Mouse (Mus musculus): ENCODE measurements around the gene Gm3373. TPM values are rescaled to one million over a fixed set of nuclear protein-coding genes. Genes with fewer than 3 reads are reported as not detected.
"Not testable (repeated sequence)": the region's sequence is repeated elsewhere in the genome, so short reads cannot be mapped to it uniquely, and the experiment has no call there.

Gene Gm3373
- polyA plus RNA-seq (2014; fragmentation: Nextera tagmentation; extraction: Ambion mirVana): 0.26 TPM in 1 of 2 replicates, not detected in the other

DNA sequence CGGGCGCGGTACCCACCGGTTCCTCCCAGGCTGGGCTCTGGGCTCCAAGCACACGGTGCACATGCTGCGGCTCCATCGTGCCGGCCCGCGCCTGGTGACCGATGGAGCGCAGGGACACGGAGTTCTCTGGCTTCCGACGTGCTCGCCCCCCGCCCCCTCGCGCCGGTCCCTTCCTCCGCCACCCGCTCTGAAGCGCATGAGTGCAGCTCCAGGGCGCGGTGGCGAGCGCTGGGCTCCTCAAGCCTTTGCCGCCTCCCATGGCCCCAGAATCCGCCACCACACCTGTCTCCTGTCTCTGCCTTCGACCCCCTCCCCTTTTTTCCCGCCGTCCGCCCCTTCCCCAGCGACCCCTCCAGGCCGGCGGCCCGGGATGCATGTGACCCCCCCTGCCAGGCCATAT is at the start of gene Gm3373:
Gm3373 (minus strand) TSS at position 101 of the 400 bp plus-strand sequence.
- H3K4me2 ChIP-seq; ATAC-seq (ENCODE audit: low FRiP score); H3K4me3 ChIP-seq (ENCODE audit: low read depth, low read length); H3K9me3 ChIP-seq (ENCODE audit: control insufficient read depth, low read length); H3K36me3 ChIP-seq (ENCODE audit: control insufficient read depth, insufficient read depth, low read length); H3K9ac ChIP-seq (ENCODE audit: low read length); DNase-seq (ENCODE audit: low spot score, missing footprints); H3K27ac ChIP-seq (ENCODE audit: low read depth, low read length); H3K4me1 ChIP-seq (ENCODE audit: control insufficient read depth, insufficient read depth, low read length); H3K27me3 ChIP-seq (ENCODE audit: control insufficient read depth, insufficient read depth, low read length): not testable (repeated sequence)
- no CpG with 5 or more reads among the region's 37 CpGs for WGBS

DNA sequence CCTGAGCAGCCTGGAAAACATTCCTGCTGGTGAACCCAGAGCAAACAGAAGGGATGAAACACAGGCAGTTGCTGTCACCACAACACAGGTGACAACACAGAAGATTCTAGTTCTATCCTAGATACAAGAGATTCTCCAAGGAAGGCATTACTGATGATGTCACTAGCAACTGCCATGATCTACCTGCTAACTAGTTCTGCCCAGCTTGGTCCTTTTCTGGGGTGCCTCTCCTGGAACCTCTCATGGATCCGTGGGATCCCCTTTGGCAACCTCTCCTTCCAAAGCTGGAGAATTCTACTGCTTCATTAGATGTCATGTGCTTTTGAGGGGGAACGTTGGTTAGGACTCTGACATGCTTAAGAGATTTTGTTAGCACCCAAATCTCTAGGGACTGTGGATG is 54.0 kb downstream of the Gm3373 start, which contains the start of gene Gm9603:
Gm9603 (minus strand) TSS at position 101 of the 400 bp plus-strand sequence.
- not testable (repeated sequence) for H3K27me3 ChIP-seq (ENCODE audit: control insufficient read depth, insufficient read depth, low read length); H3K4me3 ChIP-seq (ENCODE audit: low read depth, low read length); H3K4me2 ChIP-seq; H3K9me3 ChIP-seq (ENCODE audit: control insufficient read depth, low read length); ATAC-seq (ENCODE audit: low FRiP score); H3K36me3 ChIP-seq (ENCODE audit: control insufficient read depth, insufficient read depth, low read length); H3K9ac ChIP-seq (ENCODE audit: low read length); H3K4me1 ChIP-seq (ENCODE audit: control insufficient read depth, insufficient read depth, low read length); H3K27ac ChIP-seq (ENCODE audit: low read depth, low read length); DNase-seq (ENCODE audit: low spot score, missing footprints)
- no CpG with 5 or more reads among the region's 2 CpGs for WGBS

Other genes with a start within 250 kb of the Gm3373 start
- gene Gm3488, start 239.9 kb downstream of the Gm3373 start, polyA plus RNA-seq (2014; fragmentation: Nextera tagmentation; extraction: Ambion mirVana): 2.0 and 2.7 TPM in 2 replicates
- not detected in 2 replicates for gene Gm3532, start 203.1 kb downstream of the Gm3373 start, polyA plus RNA-seq (2014; fragmentation: Nextera tagmentation; extraction: Ambion mirVana)
- gene Gm8265, start 108.5 kb downstream of the Gm3373 start, polyA plus RNA-seq (2014; fragmentation: Nextera tagmentation; extraction: Ambion mirVana): not detected in 2 replicates
- gene Gm9603, start 54.1 kb downstream of the Gm3373 start, polyA plus RNA-seq (2014; fragmentation: Nextera tagmentation; extraction: Ambion mirVana): not detected in 2 replicates
- gene Gm3383, start 66.4 kb upstream of the Gm3373 start, polyA plus RNA-seq (2014; fragmentation: Nextera tagmentation; extraction: Ambion mirVana): 1.4 and 3.3 TPM in 2 replicates
- not detected in 2 replicates for gene Gm3424, start 88.8 kb upstream of the Gm3373 start, polyA plus RNA-seq (2014; fragmentation: Nextera tagmentation; extraction: Ambion mirVana)
- 0.12 TPM in 1 of 2 replicates, not detected in the other for gene Gm8237, start 138.8 kb upstream of the Gm3373 start, polyA plus RNA-seq (2014; fragmentation: Nextera tagmentation; extraction: Ambion mirVana)
- 0.57 and 0.63 TPM in 2 replicates for gene Gm3248, start 220.2 kb upstream of the Gm3373 start, polyA plus RNA-seq (2014; fragmentation: Nextera tagmentation; extraction: Ambion mirVana)
- not detected in 2 replicates for gene Gm3453, start 237.6 kb upstream of the Gm3373 start, polyA plus RNA-seq (2014; fragmentation: Nextera tagmentation; extraction: Ambion mirVana)